Mouse (Mus musculus) CH12.LX (cell line): ENCODE measurements around the gene Erich4. TPM values are rescaled to one million over a fixed set of nuclear protein-coding genes. Genes with fewer than 3 reads are reported as not detected.

Experiments
- DNase-seq: peaks from one replicate; pipeline ENCODE4 v3.0.0-alpha.2; 2013; ENCODE audit errors: extremely low read depth
- H3K27ac ChIP-seq: 2 replicates; pipeline ENCODE4 v1.5.1; 2012; ENCODE audit warnings: low read depth, mild to moderate bottlenecking, control low read depth, moderate library complexity; ENCODE audit not compliant: insufficient read depth
- H3K27me3 ChIP-seq: replicated peaks from 2 replicates; pipeline ENCODE3; 2012; ENCODE audit warnings: inconsistent platforms
- H3K36me3 ChIP-seq, 2 experiments: replicated peaks in 1 of 2; 2 replicates each; pipeline versions ENCODE3 to v1.6.1; 2012; ENCODE audit warnings: inconsistent platforms in 1 of 2, low read length in 1 of 2, mild to moderate bottlenecking in 1 of 2, mixed read lengths in 1 of 2, moderate library complexity in 1 of 2; ENCODE audit not compliant: control insufficient read depth in 1 of 2, insufficient read depth in 1 of 2
- H3K4me1 ChIP-seq, 2 experiments: 2 replicates each; pipeline ENCODE4 v1.6.1; 2012; ENCODE audit warnings: inconsistent platforms in 1 of 2, moderate library complexity in 1 of 2; ENCODE audit not compliant: insufficient read depth in 2 of 2, control insufficient read depth in 1 of 2
- H3K4me2 ChIP-seq: 2 replicates; pipeline ENCODE4 v1.6.1; 2012; ENCODE audit warnings: low read depth, mild to moderate bottlenecking, control low read depth; ENCODE audit not compliant: poor library complexity, insufficient read depth, severe bottlenecking
- H3K4me3 ChIP-seq, 3 experiments: fragments of 150-350 bp in 1 of 3; sonication (generic) in 1 of 3; replicated peaks in 1 of 3; 2 replicates each; pipeline versions ENCODE3 to v1.5.1; 2011 to 2012; ENCODE audit warnings: low read depth in 2 of 3, low read length in 2 of 3, mild to moderate bottlenecking in 2 of 3, moderate library complexity in 2 of 3, control low read depth in 1 of 3, improper control_type of control experiment in 1 of 3, inconsistent platforms in 1 of 3, mixed read lengths in 1 of 3; ENCODE audit not compliant: poor library complexity in 1 of 3
- H3K79me2 ChIP-seq: replicated peaks from 2 replicates; pipeline ENCODE4 v1.6.1; 2012; ENCODE audit warnings: mild to moderate bottlenecking, moderate library complexity; ENCODE audit not compliant: control insufficient read depth, poor library complexity, insufficient read depth, severe bottlenecking; ENCODE audit errors: extremely low read depth
- H3K9ac ChIP-seq: 2 replicates; pipeline ENCODE4 v1.6.1; 2012; ENCODE audit warnings: low read depth, mild to moderate bottlenecking, control low read depth, moderate library complexity; ENCODE audit not compliant: insufficient read depth
- H3K9me3 ChIP-seq: replicated peaks from 2 replicates; pipeline ENCODE3; 2012; ENCODE audit warnings: low read length, inconsistent platforms, mixed read lengths
- BHLHE40 ChIP-seq: IDR thresholded peaks from 2 replicates; pipeline ENCODE4 v1.6.1; 2011; ENCODE audit warnings: mild to moderate bottlenecking, low read depth, low read length, improper control_type of control experiment
- CHD1 ChIP-seq: IDR thresholded peaks from 2 replicates; pipeline ENCODE4 v1.6.1; 2012; ENCODE audit warnings: low read depth, low read length, improper control_type of control experiment, inconsistent platforms
- CHD2 ChIP-seq: IDR thresholded peaks from 2 replicates; pipeline ENCODE4 v1.6.1; 2011; ENCODE audit warnings: low read length, improper control_type of control experiment
- CTCF ChIP-seq, 2 experiments: IDR thresholded peaks in 1 of 2; conservative IDR thresholded peaks in 1 of 2; 2 replicates each; pipeline ENCODE4 v1.5.1; 2011 to 2012; ENCODE audit warnings: low read depth in 2 of 2, low read length in 2 of 2, improper control_type of control experiment in 1 of 2, inconsistent platforms in 1 of 2, mild to moderate bottlenecking in 1 of 2, moderate library complexity in 1 of 2
- E2F4 ChIP-seq: IDR thresholded peaks from 2 replicates; pipeline ENCODE4 v1.6.1; 2011; ENCODE audit warnings: low read depth, low read length, improper control_type of control experiment; ENCODE audit not compliant: insufficient replicate concordance
- ELF1 ChIP-seq: IDR thresholded peaks from 2 replicates; pipeline ENCODE4 v1.6.1; 2014; ENCODE audit warnings: low read depth, mild to moderate bottlenecking, inconsistent platforms, low read length, improper control_type of control experiment
- EP300 ChIP-seq: IDR thresholded peaks from 2 replicates; pipeline ENCODE4 v1.6.1; 2011; ENCODE audit warnings: low read length, improper control_type of control experiment
- ETS1 ChIP-seq: conservative IDR thresholded peaks from 2 replicates; pipeline ENCODE4 v1.6.1; 2012; ENCODE audit warnings: low read depth, mild to moderate bottlenecking, inconsistent platforms, low read length, improper control_type of control experiment, moderate library complexity
- GABPA ChIP-seq: IDR thresholded peaks from 2 replicates; pipeline ENCODE4 v1.6.1; 2012; ENCODE audit warnings: low read depth, low read length, improper control_type of control experiment, inconsistent platforms; ENCODE audit not compliant: insufficient replicate concordance
- HCFC1 ChIP-seq: IDR thresholded peaks from 2 replicates; pipeline ENCODE4 v1.6.1; 2012; ENCODE audit warnings: low read depth, mild to moderate bottlenecking, inconsistent platforms, low read length, improper control_type of control experiment
- IRF4 ChIP-seq: IDR thresholded peaks from 2 replicates; pipeline ENCODE4 v1.6.1; 2014; ENCODE audit warnings: low read depth, mild to moderate bottlenecking, inconsistent platforms, low read length, improper control_type of control experiment
- JUN ChIP-seq: IDR thresholded peaks from 2 replicates; pipeline ENCODE4 v1.6.1; 2011; ENCODE audit warnings: low read depth, mild to moderate bottlenecking, low read length, improper control_type of control experiment, moderate library complexity; ENCODE audit not compliant: insufficient read depth
- JUND ChIP-seq: conservative IDR thresholded peaks from 2 replicates; pipeline ENCODE4 v1.6.1; 2011; ENCODE audit warnings: low read depth, low read length, improper control_type of control experiment
- KAT2A ChIP-seq: IDR thresholded peaks from 2 replicates; pipeline ENCODE4 v1.6.1; 2012; ENCODE audit warnings: low read length, improper control_type of control experiment, inconsistent platforms; ENCODE audit not compliant: insufficient replicate concordance
- MAFK ChIP-seq: IDR thresholded peaks from 2 replicates; pipeline ENCODE4 v1.6.1; 2011; ENCODE audit warnings: low read length, improper control_type of control experiment; ENCODE audit not compliant: insufficient replicate concordance
- MAX ChIP-seq: IDR thresholded peaks from 2 replicates; pipeline ENCODE4 v1.6.1; 2011; ENCODE audit warnings: low read length, improper control_type of control experiment
- MAZ ChIP-seq: IDR thresholded peaks from 2 replicates; pipeline ENCODE4 v1.6.1; 2012; ENCODE audit warnings: low read depth, mild to moderate bottlenecking, inconsistent platforms, low read length, improper control_type of control experiment, moderate library complexity
- MEF2A ChIP-seq: IDR thresholded peaks from 2 replicates; pipeline ENCODE4 v1.6.1; 2014; ENCODE audit warnings: low read depth, mild to moderate bottlenecking, inconsistent platforms, low read length, improper control_type of control experiment, borderline replicate concordance
- MXI1 ChIP-seq: IDR thresholded peaks from 2 replicates; pipeline ENCODE4 v1.6.1; 2011; ENCODE audit warnings: mild to moderate bottlenecking, low read depth, low read length, improper control_type of control experiment
- MYC ChIP-seq: IDR thresholded peaks from 2 replicates; pipeline ENCODE4 v1.6.1; 2011; ENCODE audit warnings: low read depth, mild to moderate bottlenecking, improper control_type of control experiment, low read length
- NELFE ChIP-seq: IDR thresholded peaks from 2 replicates; pipeline ENCODE4 v1.6.1; 2011; ENCODE audit warnings: low read depth, low read length, improper control_type of control experiment
- NRF1 ChIP-seq: IDR thresholded peaks from 2 replicates; pipeline ENCODE4 v1.6.1; 2014; ENCODE audit warnings: low read depth, mild to moderate bottlenecking, inconsistent platforms, low read length, improper control_type of control experiment, moderate library complexity
- PAX5 ChIP-seq: IDR thresholded peaks from 2 replicates; pipeline ENCODE4 v1.6.1; 2012; ENCODE audit warnings: low read length, inconsistent platforms, mixed read lengths
- POLR2A ChIP-seq: IDR thresholded peaks from 2 replicates; pipeline ENCODE4 v1.6.1; 2011; ENCODE audit warnings: low read depth, mild to moderate bottlenecking, improper control_type of control experiment, low read length
- POLR2AphosphoS2 ChIP-seq: IDR thresholded peaks from 2 replicates; pipeline ENCODE4 v1.6.1; 2011; ENCODE audit warnings: low read depth, low read length, improper control_type of control experiment
- RAD21 ChIP-seq: IDR thresholded peaks from 2 replicates; pipeline ENCODE4 v1.6.1; 2011; ENCODE audit warnings: low read depth, mild to moderate bottlenecking, low read length, improper control_type of control experiment, moderate library complexity
- RCOR1 ChIP-seq: conservative IDR thresholded peaks from 2 replicates; pipeline ENCODE4 v1.6.1; 2012; ENCODE audit warnings: low read depth, mild to moderate bottlenecking, inconsistent platforms, low read length, improper control_type of control experiment
- SIN3A ChIP-seq: IDR thresholded peaks from 2 replicates; pipeline ENCODE4 v1.6.1; 2012; ENCODE audit warnings: low read length, improper control_type of control experiment, inconsistent platforms
- SMC3 ChIP-seq: IDR thresholded peaks from 2 replicates; pipeline ENCODE4 v1.6.1; 2011; ENCODE audit warnings: low read depth, low read length, improper control_type of control experiment
- TBP ChIP-seq: conservative IDR thresholded peaks from 2 replicates; pipeline ENCODE4 v1.6.1; 2011; ENCODE audit warnings: low read depth, low read length, improper control_type of control experiment
- TCF12 ChIP-seq: IDR thresholded peaks from 2 replicates; pipeline ENCODE4 v1.6.1; 2014; ENCODE audit warnings: low read depth, mild to moderate bottlenecking, inconsistent platforms, low read length, improper control_type of control experiment
- UBTF ChIP-seq: IDR thresholded peaks from 2 replicates; pipeline ENCODE4 v1.6.1; 2012; ENCODE audit warnings: low read depth, mild to moderate bottlenecking, inconsistent platforms, low read length, improper control_type of control experiment, moderate library complexity
- USF1 ChIP-seq: IDR thresholded peaks from 2 replicates; pipeline ENCODE4 v1.6.1; 2014; ENCODE audit warnings: low read depth, mild to moderate bottlenecking, inconsistent platforms, low read length, improper control_type of control experiment
- USF2 ChIP-seq: conservative IDR thresholded peaks from 2 replicates; pipeline ENCODE4 v1.6.1; 2011; ENCODE audit warnings: low read depth, low read length, improper control_type of control experiment
- ZC3H11A ChIP-seq: IDR thresholded peaks from 2 replicates; pipeline ENCODE4 v1.6.1; 2012; ENCODE audit warnings: low read depth, mild to moderate bottlenecking, inconsistent platforms, low read length, improper control_type of control experiment
- ZKSCAN1 ChIP-seq: IDR thresholded peaks from 2 replicates; pipeline ENCODE4 v1.6.1; 2012; ENCODE audit warnings: low read depth, inconsistent platforms, low read length, improper control_type of control experiment, borderline replicate concordance
- ZMIZ1 ChIP-seq: IDR thresholded peaks from 2 replicates; pipeline ENCODE4 v1.6.1; 2012; ENCODE audit warnings: low read depth, mild to moderate bottlenecking, inconsistent platforms, low read length, improper control_type of control experiment
- ZNF384 ChIP-seq: IDR thresholded peaks from 2 replicates; pipeline ENCODE4 v1.6.1; 2012; ENCODE audit warnings: low read depth, low read length, improper control_type of control experiment, inconsistent platforms
- dilution Hi-C: fragments of 300-500 bp; cut with MboI; formaldehyde crosslinking; loops from 2 replicates; pipeline ENCODE4 v1.14.3; 2020; ENCODE audit warnings: low sequenced_read_pairs; ENCODE audit not compliant: extremely low pct_unique_long_range_greater_than_20kb, extremely low pct_ligation_motif_present
- in situ Hi-C: fragments of 300-500 bp; cut with MboI; formaldehyde crosslinking; loops from 3 replicates; pipeline ENCODE4 v1.14.3; 2019; ENCODE audit warnings: low sequenced_read_pairs, low pct_ligation_motif_present, low pct_unique_long_range_greater_than_20kb, mixed read lengths
- polyA plus RNA-seq: library from polyadenylated mRNA; unstranded; fragments of >175 nt; gene quantifications from 2 replicates; pipeline ENCODE4 v1.2.1, GENCODE M21; 2012; ENCODE audit warnings: low read depth; ENCODE audit not compliant: insufficient read length
- total RNA-seq, 2 experiments: library from RNA; depleted of rRNA; stranded (reverse); fragments of 300-350 nt in 1 of 2; fragments of >200 nt in 1 of 2; gene quantifications; 2 replicates each; pipeline ENCODE4 v1.2.3; 2012 to 2014

Erich4 gene
- total and polyA plus RNA-seq, 3 experiments, result not detected

DNA sequence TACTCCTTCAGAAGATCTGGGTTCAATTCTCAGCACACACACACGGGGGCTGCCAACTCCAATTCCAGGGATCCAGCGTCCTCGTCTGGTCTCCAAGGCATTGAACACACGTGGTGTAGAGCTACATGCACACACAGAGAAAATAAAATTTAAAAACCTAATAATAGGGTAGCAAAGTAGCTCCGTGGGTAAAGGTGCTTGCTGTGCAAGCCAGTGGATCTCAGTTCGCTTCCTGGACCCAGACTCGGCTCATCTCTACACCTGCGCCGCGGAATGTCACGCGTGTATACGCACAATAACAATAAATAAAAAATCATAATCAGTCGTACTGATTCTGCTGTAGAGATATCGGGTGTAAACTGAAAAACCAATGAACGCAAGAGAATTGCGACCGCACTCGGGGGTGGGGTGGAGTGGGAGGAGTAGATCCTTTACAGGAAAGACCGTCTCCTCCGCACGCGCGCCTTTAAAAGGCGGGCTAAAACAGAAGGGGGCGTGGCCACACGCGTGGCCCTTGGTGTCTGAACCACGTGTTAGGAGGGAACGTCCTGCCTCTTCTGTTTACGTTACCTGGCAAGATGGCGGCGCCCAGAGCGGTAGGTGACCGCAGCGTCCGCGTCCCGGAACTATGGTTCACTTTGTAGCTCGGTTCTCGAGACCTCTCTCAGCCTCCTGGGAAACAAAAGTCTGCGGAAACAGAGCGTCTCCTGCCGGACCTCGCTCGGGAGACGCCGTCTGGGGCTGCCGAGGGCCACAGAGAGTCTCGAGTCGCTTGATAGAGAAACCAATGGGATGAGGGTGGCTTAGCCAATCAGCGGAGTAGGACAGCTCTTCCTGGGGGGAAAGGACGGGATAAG, 3.4 kb upstream of the Erich4 start, which contains the start of gene Dmac2:
Dmac2 (plus strand) TSS at position 550 of the 857 bp plus-strand sequence.
- Histone ChIP-seq H3K79me2 (no peaks in the 10 kb centered on the region), H3K4me2 (peak within 1 kb of the TSS; percentile 66), H3K36me3 (peaks cover 13 to 37% of the 10 kb centered on the region in 2 experiments), H3K9ac (peak within 1 kb of the TSS; percentile 47), H3K27ac (no peak within 1 kb of the TSS), H3K4me1 (peaks cover 4 to 17% of the 10 kb centered on the region in 2 experiments), H3K4me3 (peak within 1 kb of the TSS; percentile 71 to 92 (median 83)), H3K9me3 (no peaks in the 10 kb centered on the region), H3K27me3 (peaks cover 7% of the 10 kb centered on the region)
- TF ChIP-seq TCF12 (peak; percentile 80), EP300 (no peak), CTCF (conservative IDR thresholded peaks at IDR 0.05 in 1 of 2, IDR thresholded peaks at IDR 0.05 in 1 of 2; ENCODE audit: low read depth in 2 of 2, low read length in 2 of 2) (peak in 1 of 2 experiments; percentile 10; a peak in 1 of 4 replicates), E2F4 (no peak), MAFK (no peak; the same call in 1 of the 2 replicates), MEF2A (peak; percentile 43; the same call in 1 of the 2 replicates), JUN (no peak), KAT2A (no peak), MAZ (peak; percentile 78; the same call in 1 of the 2 replicates), NRF1 (peak; percentile 63), JUND (no peak), USF2 (peak; percentile 57; the same call in 1 of the 2 replicates), UBTF (no peak), CHD2 (no peak), IRF4 (peak; percentile 42; the same call in 1 of the 2 replicates), ZNF384 (no peak), PAX5 (no peak), GABPA (no peak), ETS1 (peak; percentile 41), ELF1 (peak; percentile 81), NELFE (peak; percentile 39; the same call in 1 of the 2 replicates), MAX (peak; percentile 99), CHD1 (no peak), POLR2AphosphoS2 (no peak), RCOR1 (no peak; the same call in 1 of the 2 replicates), ZKSCAN1 (no peak), MYC (peak; percentile 95), ZC3H11A (no peak), SMC3 (no peak), MXI1 (peak; percentile 99), USF1 (peak; percentile 79), HCFC1 (peak; percentile 81), ZMIZ1 (no peak), BHLHE40 (peak; percentile 69; the same call in 1 of the 2 replicates), SIN3A (peak; percentile 99), TBP (peak; percentile 79), RAD21 (no peak), POLR2A (peak; percentile 79)
- peak; percentile 96 for DNase-seq
- in situ Hi-C loops (no loop called here), dilution Hi-C loops (no loop called here)
